In the genomic region with DNA sequence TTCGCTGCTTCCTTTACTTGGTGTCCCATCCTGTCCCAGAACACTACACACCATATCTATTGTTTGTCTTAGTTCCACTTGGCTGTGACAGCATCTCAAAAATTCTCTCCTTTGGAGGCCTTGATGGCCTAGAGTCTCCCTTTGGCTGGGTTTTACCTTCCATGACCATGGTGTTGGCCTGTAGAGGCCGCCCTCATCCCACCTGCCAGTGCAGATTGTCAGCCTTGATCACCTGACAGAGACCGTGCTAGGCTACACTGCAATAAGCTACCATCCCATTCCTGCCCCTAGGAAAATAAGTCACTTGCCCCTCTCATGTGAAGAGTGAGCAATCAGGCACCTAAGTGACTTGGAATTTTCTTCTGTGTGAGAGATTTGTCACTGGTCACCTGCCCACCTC, we compare ENCODE assay signal across 9 mouse cellular contexts. TPM values are rescaled to one million over a fixed set of nuclear protein-coding genes. Genes with fewer than 3 reads are reported as not detected.
DNase-seq lines count a peak whose midpoint lies in the region; ATAC-seq and TF ChIP-seq lines count a peak whose summit lies in the region.
"Had no signal": no experiment of that assay in that cellular context is flagged by ENCODE, and none has a peak within 500 bp of the region (broad histone marks: within the 10 kb centered on the region; RNA-seq: fewer than 3 reads in every experiment).

No protein-coding gene starts in this region.

- H3K4me2 ChIP-seq in hindbrain, postnatal 0 days (ENCODE audit: low read depth, low read length) = no peak overlapping the region
- no peak overlapping the region for H3K4me2 ChIP-seq in hindbrain, embryonic 12.5 days (replicated peaks)
- H3K4me2 ChIP-seq in intestine, embryonic 15.5 days (replicated peaks) = no peak overlapping the region
- no peak overlapping the region for H3K4me2 ChIP-seq in neural tube, embryonic 15.5 days

- H3K4me1 ChIP-seq in hindbrain, postnatal 0 days (ENCODE audit: insufficient read depth, low read length) = no peaks in the 10 kb centered on the region
- H3K4me1 ChIP-seq in hindbrain, embryonic 12.5 days = no peaks in the 10 kb centered on the region
- no peaks in the 10 kb centered on the region for H3K4me1 ChIP-seq in ES-Bruce4 (ENCODE audit: control insufficient read depth, insufficient read depth, low read length)
- H3K4me1 ChIP-seq in intestine, embryonic 15.5 days (replicated peaks) = no peaks in the 10 kb centered on the region
- peaks cover 16% of the 10 kb centered on the region for H3K4me1 ChIP-seq in neural tube, embryonic 15.5 days

- H3K4me3 ChIP-seq in hindbrain, postnatal 0 days (ENCODE audit: low read length) = no peak overlapping the region
- H3K4me3 ChIP-seq in hindbrain, embryonic 12.5 days = no peak overlapping the region
- no peak overlapping the region for H3K4me3 ChIP-seq in ES-Bruce4 (ENCODE audit: low read depth, low read length)
- no peak overlapping the region for H3K4me3 ChIP-seq in intestine, embryonic 15.5 days (replicated peaks)
- no peak overlapping the region for H3K4me3 ChIP-seq in neural tube, embryonic 15.5 days (replicated peaks)
- H3K4me3 ChIP-seq: myocyte had no signal

- ATAC-seq in hindbrain, postnatal 0 days = no peak
- ATAC-seq in hindbrain, embryonic 12.5 days (ENCODE audit: low FRiP score) = no peak
- peak; percentile 66; the same call in 1 of the 2 replicates for ATAC-seq in intestine, embryonic 15.5 days
- ATAC-seq in neural tube, embryonic 15.5 days (ENCODE audit: low FRiP score) = no peak
- no peak; the same call in 1 of the 2 replicates for ATAC-seq in erythroblast, adult 5-6 weeks (replicated peaks; ENCODE audit: low FRiP score, poor library complexity, severe bottlenecking)

- no peak for TF ChIP-seq POLR2A in ES-Bruce4 (IDR thresholded peaks at IDR 0.05; ENCODE audit: insufficient read depth, low read length)

- H3K36me3 ChIP-seq in hindbrain, postnatal 0 days (ENCODE audit: insufficient read depth, low read length) = no peaks in the 10 kb centered on the region
- no peaks in the 10 kb centered on the region for H3K36me3 ChIP-seq in hindbrain, embryonic 12.5 days
- no peaks in the 10 kb centered on the region for H3K36me3 ChIP-seq in ES-Bruce4 (ENCODE audit: control insufficient read depth, insufficient read depth, low read length, poor library complexity, severe bottlenecking)
- no peaks in the 10 kb centered on the region for H3K36me3 ChIP-seq in intestine, embryonic 15.5 days
- H3K36me3 ChIP-seq in neural tube, embryonic 15.5 days = no peaks in the 10 kb centered on the region

- DNase-seq in hindbrain, postnatal 0 days (ENCODE audit: low spot score) = peak; percentile 18
- DNase-seq in 3T3-L1 (ENCODE audit: low read depth, low spot score) = peak; percentile 24
- DNase-seq in adrenal gland, adult 8-10 months = no peak

- H3K27ac ChIP-seq in hindbrain, postnatal 0 days = no peak overlapping the region
- no peak overlapping the region for H3K27ac ChIP-seq in hindbrain, embryonic 12.5 days
- H3K27ac ChIP-seq in ES-Bruce4 (ENCODE audit: insufficient read depth, low read length) = no peak overlapping the region
- H3K27ac ChIP-seq in intestine, embryonic 15.5 days = no peak overlapping the region
- H3K27ac ChIP-seq in neural tube, embryonic 15.5 days (replicated peaks) = no peak overlapping the region

- no peaks in the 10 kb centered on the region for H3K27me3 ChIP-seq in hindbrain, postnatal 0 days (ENCODE audit: insufficient read depth, low read length)
- H3K27me3 ChIP-seq in hindbrain, embryonic 12.5 days = peaks cover 7% of the 10 kb centered on the region; the same call in 1 of the 2 replicates
- no peaks in the 10 kb centered on the region for H3K27me3 ChIP-seq in ES-Bruce4 (ENCODE audit: control insufficient read depth, insufficient read depth, low read length, poor library complexity, severe bottlenecking)
- H3K27me3 ChIP-seq in intestine, embryonic 15.5 days (replicated peaks) = no peaks in the 10 kb centered on the region; the same call in 1 of the 2 replicates
- H3K27me3 ChIP-seq in neural tube, embryonic 15.5 days (replicated peaks) = peaks cover 9% of the 10 kb centered on the region

- no peak overlapping the region for H3K9ac ChIP-seq in hindbrain, postnatal 0 days (replicated peaks; ENCODE audit: low read length)
- no peak overlapping the region for H3K9ac ChIP-seq in hindbrain, embryonic 12.5 days
- H3K9ac ChIP-seq in ES-Bruce4 (ENCODE audit: low read depth, poor library complexity, severe bottlenecking) = no peak overlapping the region
- H3K9ac ChIP-seq in intestine, embryonic 15.5 days = no peak overlapping the region
- no peak overlapping the region for H3K9ac ChIP-seq in neural tube, embryonic 15.5 days (replicated peaks)

- no peak for TF ChIP-seq EP300 in ES-Bruce4 (IDR thresholded peaks at IDR 0.05; ENCODE audit: insufficient read depth, low read depth, low read length)

- TF ChIP-seq CTCF in hindbrain, postnatal 0 days (IDR thresholded peaks at IDR 0.05; ENCODE audit: low read depth) = peak; percentile 46
- peak; percentile 83 for TF ChIP-seq CTCF in ES-Bruce4 (IDR thresholded peaks at IDR 0.05; ENCODE audit: low read depth, low read length)

- no peaks in the 10 kb centered on the region for H3K9me3 ChIP-seq in hindbrain, postnatal 0 days (ENCODE audit: low read length)
- H3K9me3 ChIP-seq in hindbrain, embryonic 12.5 days (replicated peaks) = no peaks in the 10 kb centered on the region
- H3K9me3 ChIP-seq in ES-Bruce4 (replicated peaks; ENCODE audit: control insufficient read depth, insufficient read depth, low read length, poor library complexity, severe bottlenecking) = no peaks in the 10 kb centered on the region
- H3K9me3 ChIP-seq in intestine, embryonic 15.5 days = no peaks in the 10 kb centered on the region
- H3K9me3 ChIP-seq in neural tube, embryonic 15.5 days (replicated peaks) = no peaks in the 10 kb centered on the region

- WGBS in hindbrain, postnatal 0 days = 55% methylated on average over 3 of the region's 3 CpGs
- whole genome bisulfite sequencing in hindbrain, embryonic 12.5 days = 53% methylated on average over 3 of the region's 3 CpGs
- WGBS in intestine, embryonic 15.5 days = 43% methylated on average over 3 of the region's 3 CpGs
- WGBS in neural tube, embryonic 15.5 days = 49% methylated on average over 3 of the region's 3 CpGs

RNA-seq across cellular contexts. Expression of a gene that starts 8.7 kb away (rescaled TPM):
- 93.6 and 131 TPM in 2 replicates for total RNA-seq in hindbrain, postnatal 0 days (2014; rRNA removed)
- 148 and 150 TPM in 2 replicates for polyA plus RNA-seq in hindbrain, postnatal 0 days (2015; fragmentation: Nextera tagmentation; extraction: Ambion mirVana)
- polyA plus RNA-seq in hindbrain, embryonic 12.5 days (2016; fragmentation: Nextera tagmentation; extraction: Ambion mirVana) = 98.4 and 102 TPM in 2 replicates
- polyA plus RNA-seq in ES-Bruce4 (2011; ENCODE audit: insufficient read depth, insufficient read length, low read depth, missing spikeins) = 87.0 and 95.0 TPM in 2 replicates
- 82.2 and 84.1 TPM in 2 replicates for polyA plus RNA-seq in intestine, embryonic 15.5 days (2015; fragmentation: Nextera tagmentation; extraction: Ambion mirVana)
- 138 and 148 TPM in 2 replicates for polyA plus RNA-seq in neural tube, embryonic 15.5 days (2015; fragmentation: Nextera tagmentation; extraction: Ambion mirVana)
- total RNA-seq in adrenal gland, adult 8-10 months (2022) = 10 to 100 TPM; 24.8 to 39.8 (median 29.9) TPM
- total RNA-seq in erythroblast, adult 5-6 weeks (2015; ENCODE audit: low replicate concordance) = 531 and 563 TPM in 2 replicates
- 630 and 869 TPM in 2 replicates for total RNA-seq in erythroblast, adult 5-6 weeks (2017; ENCODE audit: low replicate concordance)

RNA-seq across cellular contexts. Expression of a gene that starts 47.2 kb away (rescaled TPM):
- 98.7 and 106 TPM in 2 replicates for total RNA-seq in hindbrain, postnatal 0 days (2014; rRNA removed)
- 44.1 and 56.8 TPM in 2 replicates for polyA plus RNA-seq in hindbrain, postnatal 0 days (2015; fragmentation: Nextera tagmentation; extraction: Ambion mirVana)
- polyA plus RNA-seq in hindbrain, embryonic 12.5 days (2016; fragmentation: Nextera tagmentation; extraction: Ambion mirVana) = 85.5 and 92.7 TPM in 2 replicates
- 63.0 and 63.4 TPM in 2 replicates for polyA plus RNA-seq in ES-Bruce4 (2011; ENCODE audit: insufficient read depth, insufficient read length, low read depth, missing spikeins)
- polyA plus RNA-seq in intestine, embryonic 15.5 days (2015; fragmentation: Nextera tagmentation; extraction: Ambion mirVana) = 11.3 and 15.6 TPM in 2 replicates
- polyA plus RNA-seq in neural tube, embryonic 15.5 days (2015; fragmentation: Nextera tagmentation; extraction: Ambion mirVana) = 42.3 and 61.6 TPM in 2 replicates
- total RNA-seq in adrenal gland, adult 8-10 months (2022) = 10 to 100 TPM; 36.7 to 45.2 (median 39.8) TPM
- total RNA-seq in erythroblast, adult 5-6 weeks (2015; ENCODE audit: low replicate concordance) = 4.0 and 20.9 TPM in 2 replicates
- total RNA-seq in erythroblast, adult 5-6 weeks (2017; ENCODE audit: low replicate concordance) = 10.7 and 19.5 TPM in 2 replicates
